Mouse (Mus musculus): Measurements from ENCODE around the gene S100a7a.

DNA sequence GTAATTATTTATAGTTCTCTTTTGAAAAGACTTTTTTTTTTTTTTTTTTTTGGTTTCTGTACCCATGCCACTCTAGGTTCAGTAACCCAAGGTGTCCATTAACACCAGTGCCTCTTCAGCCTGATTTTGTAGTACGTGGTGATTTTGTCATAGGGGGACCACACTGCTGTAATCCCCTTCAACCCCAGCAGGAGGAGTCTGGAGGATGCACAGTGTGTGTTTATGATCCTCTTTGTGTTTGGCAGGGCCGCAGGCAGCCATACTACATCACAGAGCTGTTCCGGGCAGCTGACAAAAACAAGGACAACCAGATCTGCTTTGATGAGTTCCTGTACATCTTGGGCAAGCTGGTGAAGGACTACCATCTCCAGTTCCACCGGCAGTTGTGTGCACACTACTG lies 3.6 kb downstream of the S100a7a start:
- TF ChIP-seq POLR2A (IDR thresholded peaks at IDR 0.05; ENCODE audit: insufficient read depth, low read length) (no peak), CTCF (IDR thresholded peaks at IDR 0.05; ENCODE audit: low read depth, low read length) (no peak), EP300 (IDR thresholded peaks at IDR 0.05; ENCODE audit: insufficient read depth, low read depth, low read length) (no peak)
